Mouse (Mus musculus): ENCODE measurements around the gene Cacna2d1. TPM values are rescaled to one million over a fixed set of nuclear protein-coding genes. Genes with fewer than 3 reads are reported as not detected.

Cacna2d1 gene
- polyA plus RNA-seq, 2 experiments, result 0.20 to 0.22 TPM

DNA sequence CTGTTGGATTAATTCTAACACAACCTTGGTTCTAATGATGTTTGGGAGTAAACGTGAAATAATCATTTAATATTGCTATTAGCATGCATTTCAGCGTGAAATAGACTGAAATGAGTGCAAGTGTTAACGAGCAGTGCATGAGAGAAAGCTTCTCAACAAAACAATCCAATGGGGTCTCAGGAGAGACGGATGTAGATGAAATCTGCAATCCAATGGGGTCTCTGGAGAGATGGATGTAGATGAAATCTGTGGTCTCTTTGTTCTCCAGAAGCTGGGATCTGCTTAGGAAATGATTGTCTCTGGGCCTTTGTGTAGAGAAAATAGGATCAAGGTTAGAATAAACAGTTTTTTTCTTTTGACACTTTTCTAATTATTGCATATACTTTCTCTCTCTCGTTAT, 95.0 kb downstream of the Cacna2d1 start:
- 46% methylated on average over 5 of the region's 5 CpGs for WGBS (ENCODE audit: insufficient replicate concordance)
- no peak overlapping the region for H3K4me3 ChIP-seq (ENCODE audit: insufficient read depth in 1 of 2, low read depth in 2 of 2, low read length in 2 of 2)
- no peaks in the 10 kb centered on the region for H3K27me3 ChIP-seq (ENCODE audit: control insufficient read depth, insufficient read depth, low read length)
- H3K4me2 ChIP-seq (ENCODE audit: low read depth), result no peak overlapping the region
- no peak overlapping the region for H3K27ac ChIP-seq
- no peaks in the 10 kb centered on the region for H3K4me1 ChIP-seq (replicated peaks; ENCODE audit: control insufficient read depth in 2 of 2, insufficient read depth in 2 of 2, low read length in 1 of 2)
- no peak overlapping the region for H3K9ac ChIP-seq (replicated peaks)
- DNase-seq (ENCODE audit: low read depth in 3 of 3, low spot score in 3 of 3) (no peak), ATAC-seq (ENCODE audit: insufficient read depth) (no peak)
- no peaks in the 10 kb centered on the region for H3K36me3 ChIP-seq (replicated peaks; ENCODE audit: control insufficient read depth, insufficient read depth, low read depth)
- H3K9me3 ChIP-seq (ENCODE audit: control insufficient read depth, low read length), result no peaks in the 10 kb centered on the region
- TF ChIP-seq EP300 (IDR thresholded peaks at IDR 0.05; ENCODE audit: low read depth) (no peak), CTCF (IDR thresholded peaks at IDR 0.05; ENCODE audit: low read depth) (no peak)

- no peak overlapping the region for H3K4me2 ChIP-seq (ENCODE audit: low read depth)
- no peak for TF ChIP-seq CTCF (IDR thresholded peaks at IDR 0.05; ENCODE audit: low read depth)
- no peak for TF ChIP-seq EP300 (IDR thresholded peaks at IDR 0.05; ENCODE audit: low read depth)
- no peak for DNase-seq (ENCODE audit: low read depth in 3 of 3, low spot score in 3 of 3)
- H3K27ac ChIP-seq, result no peak overlapping the region
- no peaks in the 10 kb centered on the region for H3K9me3 ChIP-seq (ENCODE audit: control insufficient read depth, low read length)
- no peaks in the 10 kb centered on the region for H3K4me1 ChIP-seq (replicated peaks; ENCODE audit: control insufficient read depth in 2 of 2, insufficient read depth in 2 of 2, low read length in 1 of 2)
- no peak overlapping the region for H3K9ac ChIP-seq (replicated peaks)
- ATAC-seq (ENCODE audit: insufficient read depth), result no peak
- H3K36me3 ChIP-seq (replicated peaks; ENCODE audit: control insufficient read depth, insufficient read depth, low read depth), result no peaks in the 10 kb centered on the region
- 41% methylated on average over 1 of the region's 1 CpGs for WGBS (ENCODE audit: insufficient replicate concordance)
- no peak overlapping the region for H3K4me3 ChIP-seq (ENCODE audit: insufficient read depth in 1 of 2, low read depth in 2 of 2, low read length in 2 of 2)
- H3K27me3 ChIP-seq (ENCODE audit: control insufficient read depth, insufficient read depth, low read length), result no peaks in the 10 kb centered on the region
Observed at GRCm38 (mm10) chr5:16033569-16033968, 99.1 kb downstream of the Cacna2d1 start.

DNA sequence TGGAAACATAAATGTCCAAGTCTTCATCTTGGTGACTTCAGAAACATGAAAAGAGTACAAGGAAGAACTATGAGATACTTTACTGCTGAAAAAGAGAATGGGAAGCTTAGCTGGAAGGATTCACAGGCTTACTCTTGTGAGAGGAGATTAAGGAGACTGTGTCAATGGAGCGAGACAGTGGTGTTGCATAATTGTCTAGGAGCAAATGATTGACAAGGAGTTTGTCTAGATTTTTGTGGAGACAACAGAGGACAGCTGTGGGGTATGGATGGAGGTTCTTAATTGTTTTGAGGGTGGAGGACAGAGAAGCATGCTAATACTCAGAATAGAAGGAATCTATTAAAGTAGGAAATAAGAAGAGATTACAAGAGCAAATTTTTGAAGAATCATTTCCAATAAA, 100.8 kb downstream of the Cacna2d1 start:
- 46% methylated on average over 1 of the region's 1 CpGs for WGBS (ENCODE audit: insufficient replicate concordance)
- H3K27ac ChIP-seq, result no peak overlapping the region
- TF ChIP-seq CTCF (IDR thresholded peaks at IDR 0.05; ENCODE audit: low read depth), result no peak
- TF ChIP-seq EP300 (IDR thresholded peaks at IDR 0.05; ENCODE audit: low read depth), result no peak

GRCm38 (mm10) chr5:16045147-16045878, 110.8 kb downstream of the Cacna2d1 start:
- Histone ChIP-seq H3K4me1 (replicated peaks; ENCODE audit: control insufficient read depth in 2 of 2, insufficient read depth in 2 of 2, low read length in 1 of 2) (no peaks in the 10 kb centered on the region), H3K4me3 (ENCODE audit: insufficient read depth in 1 of 2, low read depth in 2 of 2, low read length in 2 of 2) (no peak overlapping the region), H3K27me3 (ENCODE audit: control insufficient read depth, insufficient read depth, low read length) (no peaks in the 10 kb centered on the region), H3K4me2 (ENCODE audit: low read depth) (no peak overlapping the region), H3K36me3 (replicated peaks; ENCODE audit: control insufficient read depth, insufficient read depth, low read depth) (no peaks in the 10 kb centered on the region), H3K27ac (no peak overlapping the region), H3K9ac (replicated peaks) (no peak overlapping the region), H3K9me3 (ENCODE audit: control insufficient read depth, low read length) (no peaks in the 10 kb centered on the region)
- no peak for DNase-seq (ENCODE audit: low read depth in 3 of 3, low spot score in 3 of 3)
- WGBS (ENCODE audit: insufficient replicate concordance), result 50% methylated on average over 6 of the region's 6 CpGs
- TF ChIP-seq EP300 (IDR thresholded peaks at IDR 0.05; ENCODE audit: low read depth) (no peak), CTCF (IDR thresholded peaks at IDR 0.05; ENCODE audit: low read depth) (no peak)
- ATAC-seq (ENCODE audit: insufficient read depth), result no peak

More for the DNA sequence above, 100.8 kb downstream of the Cacna2d1 start:
- Histone ChIP-seq H3K4me2 (ENCODE audit: low read depth) (no peak overlapping the region), H3K4me1 (replicated peaks; ENCODE audit: control insufficient read depth in 2 of 2, insufficient read depth in 2 of 2, low read length in 1 of 2) (no peaks in the 10 kb centered on the region), H3K9ac (replicated peaks) (no peak overlapping the region), H3K4me3 (ENCODE audit: insufficient read depth in 1 of 2, low read depth in 2 of 2, low read length in 2 of 2) (no peak overlapping the region), H3K27me3 (ENCODE audit: control insufficient read depth, insufficient read depth, low read length) (no peaks in the 10 kb centered on the region), H3K36me3 (replicated peaks; ENCODE audit: control insufficient read depth, insufficient read depth, low read depth) (no peaks in the 10 kb centered on the region), H3K9me3 (ENCODE audit: control insufficient read depth, low read length) (no peaks in the 10 kb centered on the region)
- ATAC-seq (ENCODE audit: insufficient read depth) (no peak), DNase-seq (ENCODE audit: low read depth in 3 of 3, low spot score in 3 of 3) (no peak)

DNA sequence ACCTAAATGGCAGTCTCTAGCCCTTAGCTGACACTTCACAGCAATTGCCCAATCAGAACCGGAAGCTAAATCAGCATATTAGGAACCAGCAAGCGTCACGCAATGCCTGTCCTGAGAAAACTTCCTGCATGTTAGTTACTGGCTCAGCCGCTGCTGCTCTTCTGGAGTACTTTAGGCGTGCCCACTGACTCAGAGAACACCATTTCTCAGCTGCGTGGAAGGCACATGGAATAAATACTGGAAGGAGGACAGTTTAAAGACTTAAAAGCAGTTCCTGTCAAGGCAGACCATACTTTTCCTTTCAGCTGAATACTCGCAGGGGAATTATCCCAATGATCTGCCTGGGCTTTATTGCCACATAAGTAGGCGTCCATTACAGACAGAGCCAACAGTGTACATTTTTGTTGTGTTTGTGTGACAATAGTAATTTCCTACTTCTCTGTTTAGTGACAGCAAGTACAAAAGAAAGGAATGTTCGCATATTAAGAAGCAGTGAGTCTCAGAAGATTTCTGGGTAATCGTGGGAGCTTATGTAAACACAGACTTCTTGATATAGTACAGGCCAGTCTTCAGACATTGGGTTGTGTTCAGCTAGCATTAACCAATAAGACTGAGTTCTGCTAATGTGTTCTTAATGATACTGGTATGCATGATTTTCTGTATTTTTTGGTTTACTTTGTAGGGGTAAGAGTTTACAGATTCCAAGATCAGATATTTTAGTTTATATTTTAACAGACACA, 113.1 kb downstream of the Cacna2d1 start:
- Histone ChIP-seq H3K9me3 (ENCODE audit: control insufficient read depth, low read length) (no peaks in the 10 kb centered on the region), H3K4me3 (ENCODE audit: insufficient read depth in 1 of 2, low read depth in 2 of 2, low read length in 2 of 2) (no peak overlapping the region), H3K27me3 (ENCODE audit: control insufficient read depth, insufficient read depth, low read length) (no peaks in the 10 kb centered on the region), H3K9ac (replicated peaks) (no peak overlapping the region), H3K4me1 (replicated peaks; ENCODE audit: control insufficient read depth in 2 of 2, insufficient read depth in 2 of 2, low read length in 1 of 2) (no peaks in the 10 kb centered on the region), H3K36me3 (replicated peaks; ENCODE audit: control insufficient read depth, insufficient read depth, low read depth) (no peaks in the 10 kb centered on the region), H3K27ac (no peak overlapping the region), H3K4me2 (ENCODE audit: low read depth) (no peak overlapping the region)
- 53% methylated on average over 10 of the region's 10 CpGs for WGBS (ENCODE audit: insufficient replicate concordance)
- DNase-seq (ENCODE audit: low read depth in 3 of 3, low spot score in 3 of 3), result no peak
- no peak for ATAC-seq (ENCODE audit: insufficient read depth)
- TF ChIP-seq CTCF (IDR thresholded peaks at IDR 0.05; ENCODE audit: low read depth) (no peak), EP300 (IDR thresholded peaks at IDR 0.05; ENCODE audit: low read depth) (no peak)

Measured in liver, embryonic 14.5 days (tissue).